Mouse (Mus musculus): Measurements from ENCODE around the gene Myt1l.

GRCm38 (mm10) chr12:29952102-29952501 lies 423.9 kb downstream of the Myt1l start:
- TF ChIP-seq CTCF (IDR thresholded peaks at IDR 0.05; ENCODE audit: low read depth, low read length) (no peak), POLR2A (IDR thresholded peaks at IDR 0.05; ENCODE audit: borderline replicate concordance, low read depth, low read length) (no peak)

Data from bone marrow macrophage, adult 2 months (primary cell).